Mouse (Mus musculus) colon, adult 2 months (tissue): ENCODE results near the gene Dram1. TPM values are rescaled to one million over a fixed set of nuclear protein-coding genes. Genes with fewer than 3 reads are reported as not detected.

Source experiments
- polyA plus RNA-seq: library from polyadenylated mRNA; depleted of rRNA; stranded (reverse); fragments of >200 nt; gene quantifications from 2 replicates; pipeline ENCODE4 v1.2.3, GENCODE M21; 2012; rRNA removed

Dram1 gene
- polyA plus RNA-seq: 5.4 and 6.7 TPM in 2 replicates

GRCm38 (mm10) chr10:88379013-88379885 is at the start of gene Dram1, which contains the start of gene Gnptab:
Gene Dram1 (minus strand): TSS chr10:88379080.
Gene Gnptab (plus strand): TSS chr10:88379132.

Other genes with a start within 250 kb of the Dram1 start
- 0.57 and 0.72 TPM in 2 replicates for gene Parpbp, start 232.1 kb downstream of the Dram1 start, polyA plus RNA-seq
- 2.3 and 2.4 TPM in 2 replicates for gene Nup37, start 232.1 kb downstream of the Dram1 start, polyA plus RNA-seq
- gene Washc3, start 178.0 kb downstream of the Dram1 start, polyA plus RNA-seq: 9.9 and 10.2 TPM in 2 replicates
- 7.1 and 8.7 TPM in 2 replicates for gene Gnptab, start 52 bp upstream of the Dram1 start, polyA plus RNA-seq
- gene Sycp3, start 80.5 kb upstream of the Dram1 start, polyA plus RNA-seq: not detected in 2 replicates
- gene Chpt1, start 125.0 kb upstream of the Dram1 start, polyA plus RNA-seq: 98.8 and 107 TPM in 2 replicates
- gene Mybpc1, start 226.1 kb upstream of the Dram1 start, polyA plus RNA-seq: not detected in 2 replicates